Mouse (Mus musculus): ENCODE measurements around the gene Adora2b.
"Not testable (repeated sequence)": the region's sequence is repeated elsewhere in the genome, so short reads cannot be mapped to it uniquely, and the experiment has no call there.

Adora2b gene

DNA sequence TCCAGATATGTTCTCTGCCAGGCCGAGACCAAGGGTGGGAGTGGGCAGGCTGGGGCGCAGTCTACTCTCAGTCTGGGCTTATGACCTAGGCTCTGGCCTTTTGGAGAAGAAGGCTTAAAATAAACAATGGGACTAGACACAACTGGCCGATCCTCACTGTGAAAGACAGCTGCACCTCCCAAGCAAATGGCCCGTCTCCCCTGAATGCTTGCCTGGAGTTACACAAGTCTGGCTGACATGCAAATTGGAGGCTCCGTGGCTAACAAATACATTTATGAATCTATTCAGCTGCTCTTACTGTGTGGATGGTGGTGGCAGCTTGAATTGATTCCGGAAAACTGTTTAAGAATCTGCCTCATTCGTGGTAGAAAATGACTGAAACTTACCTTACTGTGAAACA lies 16.9 kb downstream of the Adora2b start:
- DNase-seq, result no peak

DNA sequence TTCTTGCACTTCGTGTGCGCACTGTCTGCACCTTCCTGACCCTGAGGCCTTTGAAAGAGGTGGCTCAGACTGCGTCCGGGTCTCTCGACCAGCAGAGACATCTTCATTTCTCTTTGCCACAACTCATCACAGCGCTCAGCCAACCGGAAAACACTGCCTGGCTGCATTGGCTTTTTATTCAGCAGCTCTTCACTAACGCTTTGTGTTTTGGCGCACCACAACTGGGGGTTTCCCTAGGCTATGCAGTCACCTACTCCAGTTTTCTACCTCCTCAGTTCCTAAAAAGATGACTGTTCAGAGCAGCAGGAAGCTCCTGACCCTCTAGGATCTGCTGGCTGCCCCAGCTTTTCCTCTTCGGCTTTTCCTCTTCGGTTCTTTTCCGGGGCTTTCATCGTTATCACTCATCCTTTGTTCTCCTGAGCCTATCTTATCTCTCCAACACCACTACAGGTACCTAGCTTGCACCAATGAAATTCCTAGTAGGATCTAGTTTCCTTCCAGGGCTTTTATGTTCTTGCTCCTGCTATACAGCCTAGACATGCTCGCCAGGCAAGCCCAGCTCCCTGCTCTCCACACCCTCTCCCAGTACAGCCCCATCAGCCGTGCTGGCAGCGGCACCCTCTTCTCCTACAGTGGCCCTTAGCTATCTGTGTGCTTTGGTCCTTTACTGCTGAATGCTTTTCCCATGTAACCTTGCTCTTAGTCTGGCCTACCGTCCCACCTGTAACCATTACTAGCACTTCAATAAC lies 17.9 kb downstream of the Adora2b start:
- DNase-seq, result no peak

DNA sequence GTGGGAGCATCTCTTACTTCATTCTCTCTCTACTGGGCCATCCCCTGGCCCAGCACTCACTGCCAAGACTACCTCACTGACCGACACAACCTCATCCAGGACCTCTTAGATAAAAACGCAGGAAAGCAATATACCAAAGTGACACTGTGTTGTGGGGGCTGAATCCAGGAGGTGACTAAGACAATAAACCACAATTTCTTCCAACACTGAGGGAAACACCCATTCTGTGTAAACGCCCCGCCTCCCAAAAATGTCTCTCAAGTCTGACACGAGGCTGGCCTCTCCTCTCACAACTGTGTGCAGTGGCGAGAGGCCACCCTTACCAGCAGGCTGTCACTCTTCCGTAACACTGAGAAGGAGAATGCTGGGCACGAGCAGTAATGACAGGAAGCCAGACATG lies 19.6 kb downstream of the Adora2b start:
- DNase-seq, result no peak

- DNase-seq, result no peak
These were observed 20.3 kb downstream of the Adora2b start for GRCm38 (mm10) chr11:62269097-62269496.

GRCm38 (mm10) chr11:62270851-62271250 lies 22.1 kb downstream of the Adora2b start:
- no peak for DNase-seq

- no peak for DNase-seq
These were observed 28.3 kb downstream of the Adora2b start for GRCm38 (mm10) chr11:62277086-62277485.

- peak; percentile 77 for DNase-seq
These were observed 29.2 kb downstream of the Adora2b start for GRCm38 (mm10) chr11:62278027-62278426.

GRCm38 (mm10) chr11:62280675-62281600 lies 32.2 kb downstream of the Adora2b start, which contains the start of the genes Zswim7 and Ttc19:
Gene Zswim7 (minus strand): TSS chr11:62281375.
Gene Ttc19 (plus strand): TSS chr11:62281473.
- DNase-seq, result peak; percentile 92

GRCm38 (mm10) chr11:62281601-62281997 lies 32.8 kb downstream of the Adora2b start:
- no peak for DNase-seq

DNA sequence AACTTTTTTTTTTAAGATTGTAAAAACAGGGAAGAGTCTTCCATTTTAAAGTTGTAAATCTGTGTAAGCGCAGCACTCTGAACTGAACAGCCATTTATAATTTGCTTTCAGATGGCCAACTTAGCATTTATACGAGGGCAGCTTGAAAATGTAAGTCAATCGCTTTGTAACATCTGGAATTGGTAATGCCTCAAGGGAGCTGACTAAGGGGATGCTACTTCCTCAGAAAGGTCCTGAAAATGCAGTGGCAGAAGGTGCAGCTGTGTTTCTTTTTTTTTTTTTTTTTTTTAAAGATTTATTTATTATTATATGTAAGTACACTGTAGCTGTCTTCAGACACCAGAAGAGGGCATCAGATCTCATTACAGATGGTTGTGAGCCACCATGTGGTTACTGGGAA lies 35.2 kb downstream of the Adora2b start:
- not testable (repeated sequence) for DNase-seq

DNA sequence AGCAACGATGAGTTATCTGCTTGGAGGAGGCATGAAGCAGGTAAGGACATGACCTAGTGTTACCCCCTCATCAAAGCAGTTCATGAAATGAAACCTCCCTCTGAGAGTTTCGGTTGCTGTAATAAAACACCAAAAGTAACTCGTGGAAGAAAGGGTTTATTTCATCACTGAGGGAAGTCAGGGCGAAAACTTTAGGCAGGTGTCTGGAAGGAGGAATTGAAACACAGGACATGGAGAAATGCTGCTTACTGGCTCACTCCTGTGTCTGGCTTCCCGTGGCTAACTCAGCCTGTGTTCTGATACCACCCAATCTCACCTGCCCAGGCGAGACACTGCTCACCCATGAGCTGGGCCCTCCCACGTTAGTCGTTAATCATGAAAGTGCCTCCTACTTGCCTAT lies 36.2 kb downstream of the Adora2b start:
- no peak for DNase-seq

GRCm38 (mm10) chr11:62287700-62288099 lies 38.9 kb downstream of the Adora2b start:
- DNase-seq, result no peak

GRCm38 (mm10) chr11:62294121-62294520 lies 45.3 kb downstream of the Adora2b start:
- no peak for DNase-seq

DNA sequence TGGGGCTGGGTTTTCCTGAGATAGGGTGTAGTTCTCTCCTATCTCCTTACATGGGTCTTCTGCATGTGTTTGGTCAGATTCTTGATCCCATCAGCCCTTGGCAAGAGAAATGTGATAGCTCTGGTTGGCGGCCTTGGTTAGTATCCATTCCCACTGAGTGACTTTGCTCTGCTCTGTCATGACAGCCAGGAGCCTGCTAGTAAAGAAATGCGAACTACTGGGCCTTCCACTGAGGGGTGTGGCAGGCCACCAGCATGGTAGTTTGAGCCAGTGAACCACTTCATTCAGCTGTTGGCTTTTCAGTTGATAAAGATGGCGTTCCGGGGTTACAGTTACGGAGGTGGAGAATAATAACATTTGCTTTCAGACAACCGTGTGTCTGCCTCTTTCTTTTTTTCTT lies 50.1 kb downstream of the Adora2b start:
- DNase-seq, result no peak

GRCm38 (mm10) chr11:62305866-62306265 lies 57.1 kb downstream of the Adora2b start:
- DNase-seq, result no peak

DNA sequence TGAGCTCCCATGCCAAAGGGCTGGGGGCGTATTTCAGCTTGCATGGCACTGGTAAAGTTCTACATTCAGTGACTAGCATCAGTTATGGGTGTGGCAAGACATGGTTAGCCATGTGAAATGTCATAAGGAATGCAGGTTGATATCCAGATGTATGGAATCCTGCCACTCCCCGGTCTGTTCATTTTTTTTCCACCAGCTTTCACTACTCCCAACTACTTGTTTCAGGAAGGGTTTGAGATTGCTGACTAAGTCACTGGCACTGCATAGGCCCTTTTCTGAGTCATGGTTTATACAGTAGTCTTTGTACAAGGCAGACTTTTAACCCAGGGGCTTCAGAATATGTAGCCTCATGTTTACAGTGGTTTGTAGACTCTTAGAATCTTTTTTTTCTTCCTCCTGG lies 60.5 kb downstream of the Adora2b start:
- no peak for DNase-seq

DNA sequence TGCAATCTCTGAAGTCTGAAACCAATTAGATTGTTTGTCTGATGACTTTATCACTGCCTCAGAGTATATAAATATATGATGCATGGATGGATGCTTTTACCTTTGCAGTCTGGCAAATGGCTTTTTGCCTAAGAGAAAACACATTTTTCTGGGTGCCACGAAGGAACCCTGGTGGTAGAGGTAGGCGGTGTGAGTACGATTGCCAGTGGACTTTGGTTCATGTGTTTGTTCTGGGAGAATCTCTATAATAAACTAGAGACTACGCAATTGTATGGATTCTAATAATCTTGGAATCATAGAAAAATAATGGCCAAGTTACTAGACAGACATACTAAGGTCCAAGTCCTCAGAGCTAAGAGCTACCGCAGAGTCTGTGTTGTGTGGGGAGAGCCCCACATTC lies 66.2 kb downstream of the Adora2b start:
- no peak for DNase-seq
